Mouse (Mus musculus): Measurements from ENCODE around the gene Zswim4. TPM values are rescaled to one million over a fixed set of nuclear protein-coding genes. Genes with fewer than 3 reads are reported as not detected.

Zswim4 gene
- polyA plus RNA-seq, 1 experiment: 0.44 TPM

- H3K9me3 ChIP-seq (ENCODE audit: control insufficient read depth, low read length): no peaks in the 10 kb centered on the region
- H3K36me3 ChIP-seq (ENCODE audit: control insufficient read depth): peaks cover 25% of the 10 kb centered on the region
- peaks cover 8% of the 10 kb centered on the region for H3K4me1 ChIP-seq (ENCODE audit: control insufficient read depth)
- TF ChIP-seq TAL1 (IDR thresholded peaks at IDR 0.05; ENCODE audit: low read length) (no peak), GATA1 (IDR thresholded peaks at IDR 0.05; ENCODE audit: low read length) (no peak)
- no peaks in the 10 kb centered on the region for H3K27me3 ChIP-seq (ENCODE audit: control insufficient read depth)
- H3K4me3 ChIP-seq (replicated peaks): no peak overlapping the region
Observed at GRCm38 (mm10) chr8:84211881-84212563, 24.8 kb downstream of the Zswim4 start.

- Histone ChIP-seq H3K36me3 (ENCODE audit: control insufficient read depth) (peaks cover 23% of the 10 kb centered on the region), H3K4me1 (ENCODE audit: control insufficient read depth) (peaks cover 8% of the 10 kb centered on the region), H3K9me3 (ENCODE audit: control insufficient read depth, low read length) (no peaks in the 10 kb centered on the region), H3K4me3 (replicated peaks) (no peak overlapping the region), H3K27me3 (ENCODE audit: control insufficient read depth) (no peaks in the 10 kb centered on the region)
- TF ChIP-seq TAL1 (IDR thresholded peaks at IDR 0.05; ENCODE audit: low read length) (no peak), GATA1 (IDR thresholded peaks at IDR 0.05; ENCODE audit: low read length) (no peak)
Observed at GRCm38 (mm10) chr8:84211202-84211601, 25.7 kb downstream of the Zswim4 start.

GRCm38 (mm10) chr8:84210167-84210791 is 26.6 kb downstream of the Zswim4 start:
- H3K4me3 ChIP-seq (replicated peaks): no peak overlapping the region
- H3K27me3 ChIP-seq (ENCODE audit: control insufficient read depth): no peaks in the 10 kb centered on the region
- H3K36me3 ChIP-seq (ENCODE audit: control insufficient read depth): peaks cover 23% of the 10 kb centered on the region
- H3K9me3 ChIP-seq (ENCODE audit: control insufficient read depth, low read length): no peaks in the 10 kb centered on the region
- TF ChIP-seq TAL1 (IDR thresholded peaks at IDR 0.05; ENCODE audit: low read length): no peak
- no peak for TF ChIP-seq GATA1 (IDR thresholded peaks at IDR 0.05; ENCODE audit: low read length)
- H3K4me1 ChIP-seq (ENCODE audit: control insufficient read depth): peaks cover 8% of the 10 kb centered on the region

- TF ChIP-seq TAL1 (IDR thresholded peaks at IDR 0.05; ENCODE audit: low read length) (no peak), GATA1 (IDR thresholded peaks at IDR 0.05; ENCODE audit: low read length) (no peak)
- Histone ChIP-seq H3K27me3 (ENCODE audit: control insufficient read depth) (peaks cover 5% of the 10 kb centered on the region), H3K4me1 (ENCODE audit: control insufficient read depth) (peaks cover 14% of the 10 kb centered on the region), H3K4me3 (replicated peaks) (no peak overlapping the region), H3K9me3 (ENCODE audit: control insufficient read depth, low read length) (no peaks in the 10 kb centered on the region), H3K36me3 (ENCODE audit: control insufficient read depth) (peaks cover 20% of the 10 kb centered on the region)
Observed at GRCm38 (mm10) chr8:84208381-84209380, 28.2 kb downstream of the Zswim4 start.

DNA sequence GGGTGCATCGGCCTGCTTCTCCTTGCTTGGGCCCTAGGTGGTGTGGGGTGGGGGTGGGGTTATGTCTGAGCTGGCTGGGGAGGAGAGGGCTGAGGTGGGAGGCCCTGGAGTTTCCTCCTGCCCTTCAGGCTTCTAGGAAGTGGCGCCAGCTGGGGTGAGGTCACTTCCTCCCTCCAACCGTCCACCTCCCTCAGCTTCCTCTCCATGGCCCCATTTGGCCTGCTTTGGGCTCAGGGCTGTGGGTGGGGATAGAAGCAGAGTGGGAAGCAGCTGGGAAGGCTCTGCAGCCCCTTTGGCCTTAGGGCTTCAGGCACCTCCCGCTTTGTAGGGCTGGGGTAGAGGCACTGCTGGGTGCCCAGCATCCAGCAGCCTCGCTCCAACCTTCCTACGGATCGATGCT is 29.0 kb downstream of the Zswim4 start:
- no peak overlapping the region for H3K4me3 ChIP-seq (replicated peaks)
- peaks cover 19% of the 10 kb centered on the region for H3K36me3 ChIP-seq (ENCODE audit: control insufficient read depth)
- no peaks in the 10 kb centered on the region for H3K9me3 ChIP-seq (ENCODE audit: control insufficient read depth, low read length)
- TF ChIP-seq TAL1 (IDR thresholded peaks at IDR 0.05; ENCODE audit: low read length) (no peak), GATA1 (IDR thresholded peaks at IDR 0.05; ENCODE audit: low read length) (no peak)
- peaks cover 22% of the 10 kb centered on the region for H3K4me1 ChIP-seq (ENCODE audit: control insufficient read depth)
- peaks cover 14% of the 10 kb centered on the region for H3K27me3 ChIP-seq (ENCODE audit: control insufficient read depth)

- Histone ChIP-seq H3K36me3 (ENCODE audit: control insufficient read depth) (peaks cover 9% of the 10 kb centered on the region), H3K4me3 (replicated peaks) (no peak overlapping the region), H3K4me1 (ENCODE audit: control insufficient read depth) (peaks cover 30% of the 10 kb centered on the region), H3K27me3 (ENCODE audit: control insufficient read depth) (peaks cover 26% of the 10 kb centered on the region), H3K9me3 (ENCODE audit: control insufficient read depth, low read length) (no peaks in the 10 kb centered on the region)
- TF ChIP-seq GATA1 (IDR thresholded peaks at IDR 0.05; ENCODE audit: low read length) (no peak), TAL1 (IDR thresholded peaks at IDR 0.05; ENCODE audit: low read length) (no peak)
Observed at GRCm38 (mm10) chr8:84206666-84207065, 30.2 kb downstream of the Zswim4 start.

DNA sequence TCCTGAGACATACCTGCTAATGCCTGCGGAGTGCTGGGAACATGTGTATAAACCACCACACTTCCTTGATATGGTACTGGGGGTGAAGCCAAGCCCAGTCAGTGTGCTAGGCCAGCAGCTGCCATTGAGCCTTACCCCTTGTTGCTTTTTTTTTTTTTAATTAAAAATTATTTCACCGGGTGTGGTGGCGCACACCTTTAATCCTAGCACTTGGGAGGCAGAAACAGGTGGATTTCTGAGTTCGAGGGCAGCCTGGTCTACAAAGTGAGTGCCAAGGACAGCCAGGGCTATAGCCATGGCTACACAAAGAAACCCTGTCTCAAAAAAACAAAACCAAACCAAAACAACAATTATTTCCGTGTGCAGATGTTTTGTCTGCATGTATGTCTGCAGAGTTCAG is 31.8 kb downstream of the Zswim4 start:
- Histone ChIP-seq H3K4me1 (ENCODE audit: control insufficient read depth) (peaks cover 46% of the 10 kb centered on the region), H3K36me3 (ENCODE audit: control insufficient read depth) (peaks cover 3% of the 10 kb centered on the region; the same call in 1 of the 2 replicates), H3K27me3 (ENCODE audit: control insufficient read depth) (peaks cover 42% of the 10 kb centered on the region), H3K4me3 (replicated peaks) (no peak overlapping the region), H3K9me3 (ENCODE audit: control insufficient read depth, low read length) (no peaks in the 10 kb centered on the region)
- no peak for TF ChIP-seq GATA1 (IDR thresholded peaks at IDR 0.05; ENCODE audit: low read length)
- TF ChIP-seq TAL1 (IDR thresholded peaks at IDR 0.05; ENCODE audit: low read length): no peak

- peaks cover 54% of the 10 kb centered on the region for H3K4me1 ChIP-seq (ENCODE audit: control insufficient read depth)
- H3K4me3 ChIP-seq (replicated peaks): peak overlapping the region; percentile 44
- H3K36me3 ChIP-seq (ENCODE audit: control insufficient read depth): peaks cover 3% of the 10 kb centered on the region; the same call in 1 of the 2 replicates
- no peaks in the 10 kb centered on the region for H3K9me3 ChIP-seq (ENCODE audit: control insufficient read depth, low read length)
- H3K27me3 ChIP-seq (ENCODE audit: control insufficient read depth): peaks cover 48% of the 10 kb centered on the region
- TF ChIP-seq TAL1 (IDR thresholded peaks at IDR 0.05; ENCODE audit: low read length) (no peak), GATA1 (IDR thresholded peaks at IDR 0.05; ENCODE audit: low read length) (no peak)
Observed at GRCm38 (mm10) chr8:84203975-84204772, 32.7 kb downstream of the Zswim4 start.

Measured in erythroblast, embryonic 14.5 days (primary cell).